Mouse (Mus musculus) cortical plate, adult 2 months (tissue): ENCODE results near the gene Hecw2.

Experiments
- CTCF ChIP-seq: fragments of 200-500 bp; IDR thresholded peaks from 2 replicates; pipeline ENCODE4 v1.5.1; 2011; ENCODE audit warnings: mild to moderate bottlenecking, control low read depth, low read length; ENCODE audit not compliant: insufficient read depth; ENCODE audit errors: extremely low read depth
- POLR2A ChIP-seq: fragments of 200-500 bp; IDR thresholded peaks from 2 replicates; pipeline ENCODE4 v1.6.1; 2011; ENCODE audit warnings: mild to moderate bottlenecking, low read length, control low read depth; ENCODE audit not compliant: insufficient read depth; ENCODE audit errors: extremely low read depth

DNA sequence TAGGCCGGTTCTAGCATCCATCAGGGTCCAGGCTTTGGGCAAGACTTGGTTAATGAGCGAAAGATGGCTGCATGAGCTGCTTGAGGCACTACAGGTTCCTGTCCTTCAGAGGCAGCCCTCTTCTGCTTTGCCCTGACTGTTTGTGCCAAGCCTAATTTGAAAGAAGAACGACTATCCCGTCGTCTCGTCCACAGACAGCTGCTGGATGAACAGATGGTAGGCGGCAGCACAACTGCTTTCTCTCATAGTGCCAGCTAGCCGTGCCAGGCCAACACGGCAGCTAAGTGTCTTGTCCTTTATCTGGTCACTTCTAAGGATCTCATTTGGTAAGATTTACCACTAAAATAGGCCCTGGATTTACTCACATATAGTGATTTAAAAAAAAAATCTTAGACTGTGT is 365.9 kb downstream of the Hecw2 start:
- TF ChIP-seq CTCF, result no peak
- TF ChIP-seq POLR2A, result no peak
